17 mouse cellular contexts compared by ENCODE assay signal in the genomic region with DNA sequence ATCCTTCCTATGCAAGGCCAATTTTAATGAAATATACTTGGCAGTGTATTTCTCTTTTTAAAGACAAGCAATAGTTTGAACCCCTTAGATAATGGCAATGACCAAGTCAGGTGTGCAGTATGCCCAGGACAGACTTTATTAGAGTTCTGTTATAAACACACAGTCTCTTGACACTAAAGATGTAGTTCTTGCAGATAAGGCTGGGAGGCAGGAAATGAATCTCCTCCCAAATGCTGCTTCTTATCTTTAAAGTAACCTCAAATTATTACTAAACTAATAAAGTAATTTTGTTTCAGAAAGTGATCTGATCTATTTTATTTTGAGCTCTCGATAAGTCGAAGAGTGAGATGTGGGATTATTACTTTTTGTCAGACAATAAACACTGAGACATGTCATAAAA. TPM values are rescaled to one million over a fixed set of nuclear protein-coding genes. Genes with fewer than 3 reads are reported as not detected.
DNase-seq lines count a peak whose midpoint lies in the region; TF ChIP-seq lines count a peak whose summit lies in the region.
"Had no signal": no experiment of that assay in that cellular context is flagged by ENCODE, and none has a peak within 500 bp of the region (broad histone marks: within the 10 kb centered on the region; RNA-seq: fewer than 3 reads in every experiment).

No protein-coding gene starts in this region.

- H3K27ac ChIP-seq in MEL (ENCODE audit: control insufficient read depth, low read depth, low read length): no peak overlapping the region

- no peak for TF ChIP-seq RAD21 in MEL (IDR thresholded peaks at IDR 0.05; ENCODE audit: low read depth, low read length)

- no peaks in the 10 kb centered on the region for H3K27me3 ChIP-seq in MEL (ENCODE audit: control insufficient read depth in 1 of 2, insufficient read depth in 2 of 2, low read length in 2 of 2)
- H3K27me3 ChIP-seq: CH12.LX, Patski had no signal

- peak; percentile 53 to 70; a peak in 3 of 4 replicates for TF ChIP-seq EP300 in MEL (IDR thresholded peaks at IDR 0.05; ENCODE audit: low read depth in 1 of 2, low read length in 2 of 2)

- TF ChIP-seq CTCF in MEL (IDR thresholded peaks at IDR 0.05 in 2 of 3, conservative IDR thresholded peaks at IDR 0.05 in 1 of 3; ENCODE audit: control insufficient read depth in 1 of 3, insufficient read depth in 1 of 3, low read depth in 2 of 3, low read length in 3 of 3, poor library complexity in 1 of 3, severe bottlenecking in 1 of 3): no peak

- no peak overlapping the region for H3K4me3 ChIP-seq in MEL (ENCODE audit: control insufficient read depth in 1 of 2, insufficient read depth in 1 of 2, low read depth in 2 of 2, low read length in 2 of 2)

- peak; percentile 39 for DNase-seq in MEL (ENCODE audit: low read depth, low spot score)
- DNase-seq in lung, postnatal 10 days: no peak
- DNase-seq: adrenal gland, adult 2 months; adrenal gland, adult 8-10 months; adrenal gland, postnatal 10 days; adrenal gland, postnatal 14 days; adrenal gland, postnatal 25 days; adrenal gland, postnatal 36 days; B cell, adult 2 months; cerebellum, adult 11 months; cerebellum, adult 11-12 months; cerebellum, adult 18-20 months; cerebellum, adult 2 months; cerebellum, adult 8-10 months had no signal

- no peak for TF ChIP-seq POLR2A in MEL (IDR thresholded peaks at IDR 0.05; ENCODE audit: control insufficient read depth in 1 of 2, insufficient read depth in 1 of 2, low read depth in 1 of 2, low read length in 2 of 2, poor library complexity in 1 of 2)

- H3K9ac ChIP-seq in MEL (ENCODE audit: control insufficient read depth, low read depth, low read length, poor library complexity, severe bottlenecking): no peak overlapping the region

- no peaks in the 10 kb centered on the region for H3K9me3 ChIP-seq in MEL (replicated peaks; ENCODE audit: insufficient read depth, low read length)
- H3K9me3 ChIP-seq: G1E had no signal

- peaks cover 3 to 7% of the 10 kb centered on the region in 2 experiments; a peak in 2 of 4 replicates for H3K4me1 ChIP-seq in MEL (ENCODE audit: control insufficient read depth in 1 of 2, insufficient read depth in 2 of 2, low read length in 2 of 2)

- peaks cover 4 to 23% of the 10 kb centered on the region in 2 experiments for H3K36me3 ChIP-seq in MEL (ENCODE audit: control insufficient read depth in 1 of 2, insufficient read depth in 2 of 2, low read length in 2 of 2)

- peaks cover 24% of the 10 kb centered on the region for H3K79me2 ChIP-seq in MEL (ENCODE audit: control insufficient read depth, insufficient read depth, low read length, poor library complexity)

TF ChIP-seq in MEL, 35 proteins besides CTCF, POLR2A, EP300 and RAD21:
- TF ChIP-seq CHD1 (IDR thresholded peaks at IDR 0.05; ENCODE audit: low read depth, low read length) (no peak), ZC3H11A (IDR thresholded peaks at IDR 0.05; ENCODE audit: low read depth, low read length) (no peak), ELF1 (IDR thresholded peaks at IDR 0.05; ENCODE audit: low read depth, low read length) (no peak), POLR2AphosphoS5 (IDR thresholded peaks at IDR 0.05; ENCODE audit: borderline replicate concordance, low read depth, low read length) (no peak), POLR2AphosphoS2 (IDR thresholded peaks at IDR 0.05; ENCODE audit: low read length) (no peak), MYC (IDR thresholded peaks at IDR 0.05; ENCODE audit: low read depth, low read length) (no peak), NRF1 (IDR thresholded peaks at IDR 0.05; ENCODE audit: insufficient read depth, low read depth, low read length, poor library complexity, severe bottlenecking) (no peak), UBTF (IDR thresholded peaks at IDR 0.05; ENCODE audit: borderline replicate concordance, insufficient read depth, low read depth, low read length) (no peak), USF2 (IDR thresholded peaks at IDR 0.05; ENCODE audit: borderline replicate concordance in 1 of 2, insufficient read depth in 1 of 2, low read depth in 1 of 2, low read length in 2 of 2) (no peak), MAX (IDR thresholded peaks at IDR 0.05; ENCODE audit: low read length) (no peak), RCOR1 (IDR thresholded peaks at IDR 0.05; ENCODE audit: low read depth, low read length) (peak; percentile 84), SIN3A (IDR thresholded peaks at IDR 0.05; ENCODE audit: low read length) (no peak), MAFK (IDR thresholded peaks at IDR 0.05; ENCODE audit: borderline replicate concordance, low read depth, low read length) (no peak), MYB (IDR thresholded peaks at IDR 0.05; ENCODE audit: low read depth, low read length) (no peak), ZKSCAN1 (IDR thresholded peaks at IDR 0.05; ENCODE audit: low read depth, low read length) (no peak), ETS1 (IDR thresholded peaks at IDR 0.05; ENCODE audit: low read depth, low read length) (peak; percentile 32; the same call in 1 of the 2 replicates), TCF12 (IDR thresholded peaks at IDR 0.05; ENCODE audit: low read depth, low read length) (0 out of 2 replicates have a peak, but pooled peaks have one; percentile 24), GATA1 (IDR thresholded peaks at IDR 0.05; ENCODE audit: low read depth, low read length) (peak; percentile 80)

RNA-seq across cellular contexts. Expression of a gene that starts 14.8 kb away (rescaled TPM):
- 21.0 and 21.5 TPM in 2 replicates for total RNA-seq in MEL (2012; rRNA removed)
- polyA plus RNA-seq in MEL (2012; ENCODE audit: insufficient read depth in 1 of 2, insufficient read length in 2 of 2, low read depth in 1 of 2, low replicate concordance in 2 of 2, missing spikeins in 1 of 2): 100 to 1,000 TPM in 1 of 2 experiments, 10 to 100 TPM in 1; 21.6 to 140 TPM
